Mouse (Mus musculus) heart, embryonic 16.5 days (tissue): ENCODE results near the gene Pawr. TPM values are rescaled to one million over a fixed set of nuclear protein-coding genes. Genes with fewer than 3 reads are reported as not detected.

Experiments
- ATAC-seq: fragments of 200-750 bp; cut with Nextera tagmentation; replicated peaks from 2 replicates; pipeline ENCODE4 v1.8.0; 2017; ENCODE audit warnings: moderate number of reproducible peaks; ENCODE audit not compliant: insufficient read depth, low FRiP score; ENCODE audit errors: extremely low read depth
- H3K27ac ChIP-seq: fragments of 300-500 bp; sonication (generic); 2 replicates; pipeline ENCODE4 v1.5.1; 2014; ENCODE audit warnings: mild to moderate bottlenecking, low read length, control low read depth, moderate library complexity
- H3K27me3 ChIP-seq: fragments of 300-500 bp; sonication (generic); 2 replicates; pipeline ENCODE4 v1.6.1; 2014; ENCODE audit warnings: low read length, mixed read lengths; ENCODE audit not compliant: control insufficient read depth, insufficient read depth
- H3K36me3 ChIP-seq: fragments of 300-500 bp; sonication (generic); 2 replicates; pipeline ENCODE4 v1.6.1; 2014; ENCODE audit not compliant: control insufficient read depth, insufficient read depth
- H3K4me1 ChIP-seq: fragments of 300-500 bp; sonication (generic); 2 replicates; pipeline ENCODE4 v1.6.1; 2014; ENCODE audit warnings: low read length, mixed read lengths; ENCODE audit not compliant: control insufficient read depth, insufficient read depth
- H3K4me2 ChIP-seq: fragments of 300-500 bp; sonication (generic); 2 replicates; pipeline ENCODE4 v1.6.1; 2014; ENCODE audit warnings: low read depth, mild to moderate bottlenecking, control low read depth, low read length
- H3K4me3 ChIP-seq: fragments of 300-500 bp; sonication (generic); 2 replicates; pipeline ENCODE4 v1.5.1; 2014; ENCODE audit warnings: mild to moderate bottlenecking, control low read depth, low read length
- H3K9ac ChIP-seq: fragments of 300-500 bp; sonication (generic); 2 replicates; pipeline ENCODE4 v1.6.1; 2014; ENCODE audit warnings: low read length, control low read depth
- H3K9me3 ChIP-seq: fragments of 300-500 bp; sonication (generic); replicated peaks from 2 replicates; pipeline ENCODE4 v1.6.1; 2016; ENCODE audit warnings: low read length; ENCODE audit not compliant: control insufficient read depth
- WGBS: fragments of 180-500 bp; shearing (Covaris S2); extraction: QIAGEN DNeasy Blood & Tissue Kit; methylation state at CpG from one replicate; pipeline ENCODE4 v1.1.7; 2014; 5-methylcytosine and 5-hydroxymethylcytosine counted together
- polyA plus RNA-seq: library from polyadenylated mRNA; unstranded; fragments of >200 nt; fragmentation: Nextera tagmentation; extraction: Ambion mirVana; gene quantifications from 2 replicates; pipeline ENCODE4 v1.2.1, GENCODE M21; 2015

The Pawr gene
- polyA plus RNA-seq, 1 experiment from 2014 or later, result 4.1 TPM

- Histone ChIP-seq H3K27me3 (no peaks in the 10 kb centered on the region), H3K4me3 (no peak overlapping the region), H3K36me3 (no peaks in the 10 kb centered on the region), H3K9me3 (no peaks in the 10 kb centered on the region), H3K4me1 (peaks cover 7% of the 10 kb centered on the region), H3K4me2 (no peak overlapping the region), H3K9ac (no peak overlapping the region), H3K27ac (no peak overlapping the region)
- WGBS, result 73% methylated on average over 16 of the region's 16 CpGs
- ATAC-seq, result no peak
Measured at GRCm38 (mm10) chr10:108359974-108360373, 28.1 kb downstream of the Pawr start.

- WGBS, result 63% methylated on average over 6 of the region's 6 CpGs
- Histone ChIP-seq H3K4me3 (no peak overlapping the region), H3K27me3 (no peaks in the 10 kb centered on the region), H3K27ac (no peak overlapping the region), H3K4me2 (no peak overlapping the region), H3K9me3 (peaks cover 6% of the 10 kb centered on the region; the same call in 1 of the 2 replicates), H3K4me1 (0 out of 2 replicates have a peak, but pooled peaks cover 4% of the 10 kb centered on the region), H3K36me3 (peaks cover 5% of the 10 kb centered on the region), H3K9ac (no peak overlapping the region)
- ATAC-seq, result no peak
Measured at GRCm38 (mm10) chr10:108360801-108361200, 28.9 kb downstream of the Pawr start.

- Histone ChIP-seq H3K9ac (no peak overlapping the region), H3K4me2 (no peak overlapping the region), H3K4me1 (0 out of 2 replicates have a peak, but pooled peaks cover 4% of the 10 kb centered on the region), H3K4me3 (no peak overlapping the region), H3K27me3 (no peaks in the 10 kb centered on the region), H3K36me3 (peaks cover 5% of the 10 kb centered on the region), H3K9me3 (peaks cover 8% of the 10 kb centered on the region; the same call in 1 of the 2 replicates), H3K27ac (no peak overlapping the region)
- no peak for ATAC-seq
- 70% methylated on average over 9 of the region's 9 CpGs for WGBS
Measured at GRCm38 (mm10) chr10:108361419-108362155, 29.7 kb downstream of the Pawr start.

- Histone ChIP-seq H3K4me3 (no peak overlapping the region), H3K36me3 (peaks cover 5% of the 10 kb centered on the region), H3K9ac (no peak overlapping the region), H3K9me3 (peaks cover 8% of the 10 kb centered on the region; the same call in 1 of the 2 replicates), H3K4me1 (0 out of 2 replicates have a peak, but pooled peaks cover 4% of the 10 kb centered on the region), H3K27me3 (no peaks in the 10 kb centered on the region), H3K27ac (no peak overlapping the region), H3K4me2 (no peak overlapping the region)
- 50% methylated on average over 9 of the region's 9 CpGs for WGBS
- no peak for ATAC-seq
Measured at GRCm38 (mm10) chr10:108363932-108364331, 32.0 kb downstream of the Pawr start.

GRCm38 (mm10) chr10:108364946-108365719, 33.2 kb downstream of the Pawr start:
- no peak for ATAC-seq
- Histone ChIP-seq H3K27ac (no peak overlapping the region), H3K4me2 (no peak overlapping the region), H3K9ac (no peak overlapping the region), H3K36me3 (peaks cover 5% of the 10 kb centered on the region), H3K27me3 (no peaks in the 10 kb centered on the region), H3K4me1 (0 out of 2 replicates have a peak, but pooled peaks cover 4% of the 10 kb centered on the region), H3K9me3 (peaks cover 8% of the 10 kb centered on the region; the same call in 1 of the 2 replicates), H3K4me3 (no peak overlapping the region)
- 83% methylated on average over 26 of the region's 26 CpGs for WGBS

- no peak overlapping the region for H3K27ac ChIP-seq
- peaks cover 5% of the 10 kb centered on the region for H3K36me3 ChIP-seq
- no peak overlapping the region for H3K9ac ChIP-seq
- H3K4me1 ChIP-seq, result 0 out of 2 replicates have a peak, but pooled peaks cover 4% of the 10 kb centered on the region
- H3K4me2 ChIP-seq, result no peak overlapping the region
- H3K4me3 ChIP-seq, result no peak overlapping the region
- no peak for ATAC-seq
- H3K27me3 ChIP-seq, result no peaks in the 10 kb centered on the region
- H3K9me3 ChIP-seq, result peaks cover 8% of the 10 kb centered on the region; the same call in 1 of the 2 replicates
- WGBS, result 94% methylated on average over 5 of the region's 5 CpGs
Measured at GRCm38 (mm10) chr10:108366251-108366650, 34.3 kb downstream of the Pawr start.

- H3K27me3 ChIP-seq, result no peaks in the 10 kb centered on the region
- no peak overlapping the region for H3K27ac ChIP-seq
- H3K36me3 ChIP-seq, result peaks cover 5% of the 10 kb centered on the region
- no peak overlapping the region for H3K4me3 ChIP-seq
- peaks cover 12% of the 10 kb centered on the region for H3K4me1 ChIP-seq
- ATAC-seq, result no peak
- no peak overlapping the region for H3K4me2 ChIP-seq
- peaks cover 8% of the 10 kb centered on the region; the same call in 1 of the 2 replicates for H3K9me3 ChIP-seq
- no peak overlapping the region for H3K9ac ChIP-seq
- 71% methylated on average over 6 of the region's 6 CpGs for WGBS
Measured at GRCm38 (mm10) chr10:108368358-108368757, 36.4 kb downstream of the Pawr start.

- H3K9ac ChIP-seq, result no peak overlapping the region
- H3K4me3 ChIP-seq, result no peak overlapping the region
- no peak overlapping the region; the same call in 1 of the 2 replicates for H3K27ac ChIP-seq
- no peaks in the 10 kb centered on the region for H3K27me3 ChIP-seq
- peaks cover 8% of the 10 kb centered on the region for H3K4me1 ChIP-seq
- H3K36me3 ChIP-seq, result no peaks in the 10 kb centered on the region
- peak overlapping the region; percentile 43; the same call in 1 of the 2 replicates for H3K4me2 ChIP-seq
- ATAC-seq, result no peak
- 59% methylated on average over 7 of the region's 7 CpGs for WGBS
- H3K9me3 ChIP-seq, result no peaks in the 10 kb centered on the region
Measured at GRCm38 (mm10) chr10:108372258-108372657, 40.3 kb downstream of the Pawr start.

- H3K36me3 ChIP-seq, result no peaks in the 10 kb centered on the region
- no peak for ATAC-seq
- peak overlapping the region; percentile 16; the same call in 1 of the 2 replicates for H3K27ac ChIP-seq
- 77% methylated on average over 5 of the region's 5 CpGs for WGBS
- H3K9me3 ChIP-seq, result no peaks in the 10 kb centered on the region
- peak overlapping the region; percentile 43 for H3K4me2 ChIP-seq
- H3K9ac ChIP-seq, result peak overlapping the region; percentile 36; the same call in 1 of the 2 replicates
- H3K27me3 ChIP-seq, result no peaks in the 10 kb centered on the region
- H3K4me1 ChIP-seq, result peaks cover 8% of the 10 kb centered on the region
- no peak overlapping the region for H3K4me3 ChIP-seq
Measured at GRCm38 (mm10) chr10:108372858-108373257, 40.9 kb downstream of the Pawr start.
